Mouse (Mus musculus): Measurements from ENCODE around the gene Lipe. TPM values are rescaled to one million over a fixed set of nuclear protein-coding genes. Genes with fewer than 3 reads are reported as not detected.
A peak's percentile ranks its signal among the peaks of the same experiment; 100 is the strongest.

The Lipe gene
- total and polyA plus RNA-seq, 3 experiments: 4.5 to 15.4 TPM; not detected in 1

DNA sequence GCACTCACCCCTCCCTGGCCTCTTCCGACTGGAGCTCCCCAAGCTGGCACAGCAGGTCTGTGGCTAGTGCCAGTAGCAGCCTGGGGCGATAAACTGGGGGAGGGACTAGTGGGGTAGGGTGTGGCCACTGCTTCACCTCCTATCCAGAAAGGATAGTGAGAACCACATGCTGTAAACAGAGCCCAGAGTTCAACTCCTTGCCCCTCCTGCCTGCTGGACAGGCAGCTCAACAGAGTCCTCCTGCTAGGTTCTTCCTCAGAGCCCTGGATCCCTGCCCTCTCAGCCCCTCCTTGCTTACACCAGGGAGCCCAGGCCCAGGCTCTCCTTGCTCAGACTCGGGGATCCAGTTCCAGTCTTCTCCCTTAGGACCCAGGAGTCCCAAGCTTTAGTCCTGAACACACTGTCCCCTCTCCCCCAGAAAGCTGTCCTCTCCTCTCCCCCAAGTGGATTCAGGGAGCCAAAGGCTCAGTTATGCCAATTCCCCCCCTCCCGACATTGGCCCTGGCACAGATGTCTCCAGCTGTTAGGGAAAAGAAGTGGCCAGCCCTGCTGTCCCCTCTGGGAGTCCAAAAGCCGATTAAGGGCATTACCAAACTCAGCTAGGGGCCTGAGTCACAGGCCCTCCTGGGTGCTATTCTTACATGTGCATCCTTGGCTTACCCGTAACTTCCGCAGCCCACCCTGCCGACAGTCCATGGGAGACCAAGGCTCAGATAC lies 8.3 kb downstream of the Lipe start:
- H3K4me3 ChIP-seq (ENCODE audit: control insufficient read depth in 1 of 2, insufficient read depth in 1 of 2, low read depth in 2 of 2, low read length in 2 of 2): no peak overlapping the region
- no peaks in the 10 kb centered on the region; the same call in 1 of the 2 replicates for H3K79me2 ChIP-seq (ENCODE audit: control insufficient read depth, insufficient read depth, low read length, poor library complexity)
- no peaks in the 10 kb centered on the region for H3K9me3 ChIP-seq (replicated peaks; ENCODE audit: insufficient read depth, low read length)
- peaks cover 22 to 37% of the 10 kb centered on the region in 2 experiments for H3K4me1 ChIP-seq (ENCODE audit: control insufficient read depth in 1 of 2, insufficient read depth in 2 of 2, low read length in 2 of 2)
- H3K36me3 ChIP-seq (ENCODE audit: control insufficient read depth in 1 of 2, insufficient read depth in 2 of 2, low read length in 2 of 2): peaks cover 0 to 28% of the 10 kb centered on the region in 2 experiments; a peak in 2 of 4 replicates
- peak overlapping the region; percentile 34; the same call in 1 of the 2 replicates for H3K9ac ChIP-seq (ENCODE audit: control insufficient read depth, low read depth, low read length, poor library complexity, severe bottlenecking)
- no peak overlapping the region for H3K27ac ChIP-seq (ENCODE audit: control insufficient read depth, low read depth, low read length)
- H3K27me3 ChIP-seq (ENCODE audit: control insufficient read depth in 1 of 2, insufficient read depth in 2 of 2, low read length in 2 of 2): no peaks in the 10 kb centered on the region
- DNase-seq (ENCODE audit: low read depth, low spot score): peak; percentile 74
- TF ChIP-seq POLR2AphosphoS5 (IDR thresholded peaks at IDR 0.05; ENCODE audit: borderline replicate concordance, low read depth, low read length): no peak
- peak; percentile 15; the same call in 1 of the 2 replicates for TF ChIP-seq MAX (IDR thresholded peaks at IDR 0.05; ENCODE audit: low read length)
- no peak for TF ChIP-seq ZC3H11A (IDR thresholded peaks at IDR 0.05; ENCODE audit: low read depth, low read length)
- TF ChIP-seq ETS1 (IDR thresholded peaks at IDR 0.05; ENCODE audit: low read depth, low read length): peak; percentile 50; the same call in 1 of the 2 replicates
- TF ChIP-seq ZKSCAN1 (IDR thresholded peaks at IDR 0.05; ENCODE audit: low read depth, low read length): no peak
- no peak for TF ChIP-seq ELF1 (IDR thresholded peaks at IDR 0.05; ENCODE audit: low read depth, low read length)
- 0 out of 2 replicates have a peak, but pooled peaks have one; percentile 19 for TF ChIP-seq TCF12 (IDR thresholded peaks at IDR 0.05; ENCODE audit: low read depth, low read length)
- no peak for TF ChIP-seq TAL1 (IDR thresholded peaks at IDR 0.05; ENCODE audit: low read length)
- no peak for TF ChIP-seq MYB (IDR thresholded peaks at IDR 0.05; ENCODE audit: low read depth, low read length)
- TF ChIP-seq SIN3A (IDR thresholded peaks at IDR 0.05; ENCODE audit: low read length): peak; percentile 68
- TF ChIP-seq EP300 (IDR thresholded peaks at IDR 0.05; ENCODE audit: low read depth in 1 of 2, low read length in 2 of 2): peak in 1 of 2 experiments; percentile 32; a peak in 2 of 4 replicates
- peak; percentile 64; the same call in 1 of the 2 replicates for TF ChIP-seq MAZ (IDR thresholded peaks at IDR 0.05; ENCODE audit: low read depth, low read length)
- TF ChIP-seq MAFK (IDR thresholded peaks at IDR 0.05; ENCODE audit: borderline replicate concordance, low read depth, low read length): no peak
- no peak for TF ChIP-seq NELFE (IDR thresholded peaks at IDR 0.05; ENCODE audit: low read depth, low read length)

GRCm38 (mm10) chr7:25388916-25389315 lies 9.6 kb downstream of the Lipe start:
- Histone ChIP-seq H3K27me3 (ENCODE audit: control insufficient read depth in 1 of 2, insufficient read depth in 2 of 2, low read length in 2 of 2) (no peaks in the 10 kb centered on the region), H3K27ac (ENCODE audit: control insufficient read depth, low read depth, low read length) (no peak overlapping the region), H3K36me3 (ENCODE audit: control insufficient read depth in 1 of 2, insufficient read depth in 2 of 2, low read length in 2 of 2) (peaks cover 0 to 22% of the 10 kb centered on the region in 2 experiments; a peak in 2 of 4 replicates), H3K4me1 (ENCODE audit: control insufficient read depth in 1 of 2, insufficient read depth in 2 of 2, low read length in 2 of 2) (peaks cover 20 to 31% of the 10 kb centered on the region in 2 experiments), H3K79me2 (ENCODE audit: control insufficient read depth, insufficient read depth, low read length, poor library complexity) (no peaks in the 10 kb centered on the region; the same call in 1 of the 2 replicates), H3K9me3 (replicated peaks; ENCODE audit: insufficient read depth, low read length) (no peaks in the 10 kb centered on the region), H3K4me3 (ENCODE audit: control insufficient read depth in 1 of 2, insufficient read depth in 1 of 2, low read depth in 2 of 2, low read length in 2 of 2) (no peak overlapping the region), H3K9ac (ENCODE audit: control insufficient read depth, low read depth, low read length, poor library complexity, severe bottlenecking) (no peak overlapping the region)
- TF ChIP-seq RAD21 (IDR thresholded peaks at IDR 0.05; ENCODE audit: low read depth, low read length) (no peak), USF2 (IDR thresholded peaks at IDR 0.05; ENCODE audit: borderline replicate concordance in 1 of 2, insufficient read depth in 1 of 2, low read depth in 1 of 2, low read length in 2 of 2) (no peak), ZNF384 (IDR thresholded peaks at IDR 0.05; ENCODE audit: low read depth, low read length) (no peak), EP300 (IDR thresholded peaks at IDR 0.05; ENCODE audit: low read depth in 1 of 2, low read length in 2 of 2) (no peak), TBP (IDR thresholded peaks at IDR 0.05; ENCODE audit: low read depth, low read length) (no peak), RCOR1 (IDR thresholded peaks at IDR 0.05; ENCODE audit: low read depth, low read length) (no peak), MYB (IDR thresholded peaks at IDR 0.05; ENCODE audit: low read depth, low read length) (no peak), GABPA (IDR thresholded peaks at IDR 0.05; ENCODE audit: low read depth, low read length) (no peak), ELF1 (IDR thresholded peaks at IDR 0.05; ENCODE audit: low read depth, low read length) (no peak), MEF2A (IDR thresholded peaks at IDR 0.05; ENCODE audit: extremely low read depth, insufficient replicate concordance, low read depth, low read length, poor library complexity, severe bottlenecking) (no peak), HCFC1 (IDR thresholded peaks at IDR 0.05; ENCODE audit: low read depth, low read length) (no peak), JUND (IDR thresholded peaks at IDR 0.05; ENCODE audit: low read depth, low read length) (no peak), TCF12 (IDR thresholded peaks at IDR 0.05; ENCODE audit: low read depth, low read length) (no peak), ZKSCAN1 (IDR thresholded peaks at IDR 0.05; ENCODE audit: low read depth, low read length) (no peak), SMC3 (IDR thresholded peaks at IDR 0.05; ENCODE audit: low read depth, low read length) (no peak), ETS1 (IDR thresholded peaks at IDR 0.05; ENCODE audit: low read depth, low read length) (no peak), POLR2AphosphoS5 (IDR thresholded peaks at IDR 0.05; ENCODE audit: borderline replicate concordance, low read depth, low read length) (no peak), ZC3H11A (IDR thresholded peaks at IDR 0.05; ENCODE audit: low read depth, low read length) (no peak), GATA1 (IDR thresholded peaks at IDR 0.05; ENCODE audit: low read depth, low read length) (no peak)
- DNase-seq (ENCODE audit: low read depth, low spot score): no peak

Measured in MEL (cell line).